Mouse (Mus musculus) heart, embryonic 16.5 days (tissue): ENCODE results near the gene Pex5. TPM values are rescaled to one million over a fixed set of nuclear protein-coding genes. Genes with fewer than 3 reads are reported as not detected.

ENCODE experiments used
- ATAC-seq: fragments of 200-750 bp; cut with Nextera tagmentation; replicated peaks from 2 replicates; pipeline ENCODE4 v1.8.0; 2017; ENCODE audit warnings: moderate number of reproducible peaks; ENCODE audit not compliant: insufficient read depth, low FRiP score; ENCODE audit errors: extremely low read depth
- H3K27ac ChIP-seq: fragments of 300-500 bp; sonication (generic); 2 replicates; pipeline ENCODE4 v1.5.1; 2014; ENCODE audit warnings: mild to moderate bottlenecking, low read length, control low read depth, moderate library complexity
- H3K27me3 ChIP-seq: fragments of 300-500 bp; sonication (generic); 2 replicates; pipeline ENCODE4 v1.6.1; 2014; ENCODE audit warnings: low read length, mixed read lengths; ENCODE audit not compliant: control insufficient read depth, insufficient read depth
- H3K36me3 ChIP-seq: fragments of 300-500 bp; sonication (generic); 2 replicates; pipeline ENCODE4 v1.6.1; 2014; ENCODE audit not compliant: control insufficient read depth, insufficient read depth
- H3K4me1 ChIP-seq: fragments of 300-500 bp; sonication (generic); 2 replicates; pipeline ENCODE4 v1.6.1; 2014; ENCODE audit warnings: low read length, mixed read lengths; ENCODE audit not compliant: control insufficient read depth, insufficient read depth
- H3K4me2 ChIP-seq: fragments of 300-500 bp; sonication (generic); 2 replicates; pipeline ENCODE4 v1.6.1; 2014; ENCODE audit warnings: low read depth, mild to moderate bottlenecking, control low read depth, low read length
- H3K4me3 ChIP-seq: fragments of 300-500 bp; sonication (generic); 2 replicates; pipeline ENCODE4 v1.5.1; 2014; ENCODE audit warnings: mild to moderate bottlenecking, control low read depth, low read length
- H3K9ac ChIP-seq: fragments of 300-500 bp; sonication (generic); 2 replicates; pipeline ENCODE4 v1.6.1; 2014; ENCODE audit warnings: low read length, control low read depth
- H3K9me3 ChIP-seq: fragments of 300-500 bp; sonication (generic); replicated peaks from 2 replicates; pipeline ENCODE4 v1.6.1; 2016; ENCODE audit warnings: low read length; ENCODE audit not compliant: control insufficient read depth
- WGBS: fragments of 180-500 bp; shearing (Covaris S2); extraction: QIAGEN DNeasy Blood & Tissue Kit; methylation state at CpG from one replicate; pipeline ENCODE4 v1.1.7; 2014; 5-methylcytosine and 5-hydroxymethylcytosine counted together
- polyA plus RNA-seq: library from polyadenylated mRNA; unstranded; fragments of >200 nt; fragmentation: Nextera tagmentation; extraction: Ambion mirVana; gene quantifications from 2 replicates; pipeline ENCODE4 v1.2.1, GENCODE M21; 2015

Pex5 gene
- polyA plus RNA-seq, 1 experiment from 2014 or later = 28.8 TPM

DNA sequence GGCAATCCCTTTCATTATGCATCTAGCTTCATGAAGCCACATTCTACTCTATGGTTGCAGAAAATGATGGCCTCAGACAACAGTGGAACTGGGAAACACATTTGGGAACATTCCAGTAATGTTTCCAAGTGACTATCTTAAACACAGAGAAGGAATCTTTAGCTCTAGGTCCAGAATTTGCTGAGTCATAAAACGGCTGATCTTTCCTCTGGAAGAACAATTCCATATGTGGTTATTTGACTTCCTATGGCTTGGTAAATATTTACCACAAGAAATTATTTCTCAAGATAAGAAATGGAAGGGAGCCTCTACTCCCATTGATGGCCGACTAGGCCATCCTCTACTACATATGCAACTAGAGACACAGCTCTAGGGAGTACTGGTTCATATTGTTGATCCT lies 61.6 kb downstream of the Pex5 start:
- no peaks in the 10 kb centered on the region for H3K27me3 ChIP-seq
- H3K4me3 ChIP-seq = no peak overlapping the region
- H3K27ac ChIP-seq = no peak overlapping the region
- 65% methylated on average over 2 of the region's 2 CpGs for WGBS
- no peaks in the 10 kb centered on the region for H3K4me1 ChIP-seq
- H3K36me3 ChIP-seq = no peaks in the 10 kb centered on the region
- no peak overlapping the region for H3K9ac ChIP-seq
- H3K9me3 ChIP-seq = no peaks in the 10 kb centered on the region
- ATAC-seq = no peak
- H3K4me2 ChIP-seq = no peak overlapping the region

Other genes with a start within 250 kb of the Pex5 start
- gene Vmn2r27, start 183.2 kb downstream of the Pex5 start, polyA plus RNA-seq = not detected in 2 replicates
- 0.30 and 0.50 TPM in 2 replicates for gene Cd163, start 110.4 kb downstream of the Pex5 start, polyA plus RNA-seq
- gene Clstn3, start 49.7 kb upstream of the Pex5 start, polyA plus RNA-seq = 0.87 TPM in 2 replicates
- gene C1rl, start 78.0 kb upstream of the Pex5 start, polyA plus RNA-seq = 0.34 and 0.42 TPM in 2 replicates
- gene C1ra, start 97.3 kb upstream of the Pex5 start, polyA plus RNA-seq = 2.1 and 2.4 TPM in 2 replicates
- 2.2 and 3.7 TPM in 2 replicates for gene C1s1, start 127.3 kb upstream of the Pex5 start, polyA plus RNA-seq
- gene C1rb, start 155.2 kb upstream of the Pex5 start, polyA plus RNA-seq = not detected in 2 replicates
- 0.05 and 0.06 TPM in 2 replicates for gene C1s2, start 221.0 kb upstream of the Pex5 start, polyA plus RNA-seq
- gene Lpcat3, start 248.0 kb upstream of the Pex5 start, polyA plus RNA-seq = 50.1 and 54.2 TPM in 2 replicates